Mouse (Mus musculus) megakaryocyte, embryonic 14.5 days (primary cell): Measurements from ENCODE around the gene Cdkl5.

Source experiments
- FLI1 ChIP-seq: IDR thresholded peaks from 2 replicates; pipeline ENCODE4 v1.6.1; 2012; ENCODE audit warnings: low read length, inconsistent platforms, mixed read lengths
- GATA1 ChIP-seq: IDR thresholded peaks from 3 replicates; pipeline ENCODE4 v1.6.1; 2012; ENCODE audit warnings: mixed read lengths, low read length, inconsistent platforms, borderline replicate concordance

- TF ChIP-seq FLI1 (no peak), GATA1 (no peak)
These were observed 108.2 kb downstream of the Cdkl5 start for GRCm38 (mm10) chrX:160886301-160886700.
